Mouse (Mus musculus): ENCODE results near the gene Meox1. TPM values are rescaled to one million over a fixed set of nuclear protein-coding genes. Genes with fewer than 3 reads are reported as not detected.

The Meox1 gene
- polyA plus RNA-seq, 1 experiment from 2014 or later: 8.2 TPM

DNA sequence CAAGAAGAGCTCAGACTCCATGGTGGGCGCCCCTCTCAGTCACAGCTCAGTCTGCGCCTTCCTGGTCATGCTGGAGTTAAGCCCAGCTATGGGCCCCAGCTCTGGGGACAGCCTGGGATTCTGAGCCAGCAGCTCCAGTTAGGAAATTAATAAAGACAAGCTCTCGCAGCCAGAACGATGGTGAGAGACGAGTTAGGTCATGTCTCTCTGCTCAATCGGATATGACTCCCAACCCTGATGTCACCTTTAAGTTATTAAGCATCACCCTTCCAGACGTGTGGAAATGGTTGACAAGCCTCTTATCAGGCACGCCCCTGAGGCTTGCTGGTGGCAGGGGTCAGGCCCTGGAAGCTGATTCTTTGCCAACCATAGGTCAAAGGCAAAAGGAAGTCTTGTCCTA is 20.3 kb downstream of the Meox1 start:
- Histone ChIP-seq H3K27me3 (ENCODE audit: insufficient read depth, poor library complexity, severe bottlenecking) (no peaks in the 10 kb centered on the region), H3K36me3 (no peaks in the 10 kb centered on the region), H3K4me3 (no peak overlapping the region), H3K9me3 (no peaks in the 10 kb centered on the region), H3K4me1 (peaks cover 42% of the 10 kb centered on the region), H3K27ac (no peak overlapping the region)
- no peak for DNase-seq (ENCODE audit: low spot score)
- WGBS: 46% methylated on average over 8 of the region's 8 CpGs

DNA sequence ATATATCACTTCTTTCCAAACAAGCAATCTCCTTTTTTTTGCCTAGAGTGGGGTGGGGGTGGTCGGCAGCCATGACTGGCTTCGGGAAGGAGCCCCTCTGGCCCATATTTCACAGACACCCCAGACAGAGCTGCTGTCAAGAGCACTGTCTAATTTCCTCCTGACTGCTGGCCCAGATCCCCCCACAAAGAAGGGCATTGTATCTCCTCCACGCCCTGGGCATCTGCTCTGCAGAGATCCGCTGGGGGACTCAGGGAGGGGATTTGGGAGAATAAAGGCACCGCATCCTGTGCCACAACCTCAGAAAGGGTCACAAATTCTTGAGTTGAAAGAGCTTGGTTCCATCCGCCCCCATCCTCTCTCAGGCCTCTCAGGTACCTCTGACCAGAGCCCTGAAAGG is 22.7 kb downstream of the Meox1 start:
- no peak overlapping the region for H3K4me3 ChIP-seq
- 70% methylated on average over 6 of the region's 6 CpGs for WGBS
- H3K36me3 ChIP-seq: no peaks in the 10 kb centered on the region
- H3K27me3 ChIP-seq (ENCODE audit: insufficient read depth, poor library complexity, severe bottlenecking): no peaks in the 10 kb centered on the region
- no peak for DNase-seq (ENCODE audit: low spot score)
- H3K4me1 ChIP-seq: peaks cover 47% of the 10 kb centered on the region
- no peak overlapping the region for H3K27ac ChIP-seq
- H3K9me3 ChIP-seq: no peaks in the 10 kb centered on the region

DNA sequence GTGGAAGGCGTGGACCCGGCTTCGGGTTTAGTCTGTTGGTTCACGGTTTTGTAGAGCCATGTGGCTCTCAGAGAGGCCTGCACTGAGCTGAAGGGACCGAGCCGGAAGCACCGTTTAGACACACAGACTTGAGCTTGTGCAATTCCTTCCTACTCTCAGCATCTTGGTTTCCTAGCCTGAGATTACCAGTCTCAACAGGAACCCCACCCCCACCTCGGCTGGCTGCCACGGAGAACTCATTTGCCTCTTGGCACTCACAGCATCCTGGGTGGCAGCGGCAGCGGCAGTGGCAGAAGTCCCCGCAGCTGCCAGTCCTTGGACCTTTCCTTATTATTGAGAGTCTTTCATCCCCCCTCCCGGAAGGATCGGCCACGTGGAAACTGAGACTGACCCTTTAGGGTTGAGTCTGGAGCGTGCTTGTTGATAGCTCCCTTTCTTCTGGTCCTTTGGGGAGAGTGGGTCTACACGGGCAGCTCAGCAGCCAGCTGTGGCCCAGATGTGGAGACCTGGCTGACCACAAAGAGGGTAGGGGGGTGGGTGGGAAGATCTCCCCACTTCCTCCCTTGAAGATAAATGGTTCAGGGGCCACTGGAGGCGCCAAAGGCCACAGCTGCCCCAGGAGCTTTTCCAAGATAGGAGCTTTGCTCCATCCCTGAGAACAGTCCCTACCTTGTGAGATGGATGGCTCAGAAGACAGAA is 24.0 kb downstream of the Meox1 start:
- Histone ChIP-seq H3K27me3 (ENCODE audit: insufficient read depth, poor library complexity, severe bottlenecking) (no peaks in the 10 kb centered on the region), H3K4me3 (no peak overlapping the region), H3K27ac (peak overlapping the region; percentile 45), H3K36me3 (no peaks in the 10 kb centered on the region), H3K4me1 (peaks cover 43% of the 10 kb centered on the region), H3K9me3 (no peaks in the 10 kb centered on the region)
- 55% methylated on average over 18 of the region's 18 CpGs for WGBS
- DNase-seq (ENCODE audit: low spot score): no peak

DNA sequence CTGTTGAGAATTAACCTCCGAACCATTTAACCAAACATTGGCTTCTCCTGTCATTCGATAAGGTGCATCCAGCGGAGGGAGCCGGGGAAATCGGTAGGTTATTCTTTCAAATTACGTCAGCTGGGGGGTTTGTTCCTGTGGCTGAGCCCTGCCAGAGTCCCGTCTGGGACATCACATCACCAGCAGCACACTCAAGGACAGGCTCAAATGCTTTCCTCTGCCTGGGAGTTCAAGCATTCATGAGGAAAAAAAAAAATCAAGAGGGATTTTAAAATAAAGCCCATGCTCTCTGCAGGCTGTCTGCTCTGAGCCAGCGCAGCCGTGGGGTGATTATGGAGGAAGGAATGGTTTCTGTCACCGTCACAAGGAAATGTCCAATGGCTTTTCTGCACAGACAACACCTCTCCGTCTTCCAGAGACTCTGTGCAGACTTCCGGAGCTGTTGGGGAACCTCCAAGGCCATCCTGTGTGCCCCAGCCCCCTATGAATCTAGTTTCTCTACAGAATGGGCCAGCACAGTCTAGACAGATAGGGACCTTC is 26.6 kb downstream of the Meox1 start:
- 50% methylated on average over 12 of the region's 12 CpGs for WGBS
- Histone ChIP-seq H3K36me3 (no peaks in the 10 kb centered on the region), H3K4me3 (no peak overlapping the region), H3K27me3 (ENCODE audit: insufficient read depth, poor library complexity, severe bottlenecking) (no peaks in the 10 kb centered on the region), H3K4me1 (peaks cover 28% of the 10 kb centered on the region), H3K9me3 (no peaks in the 10 kb centered on the region), H3K27ac (peak overlapping the region; percentile 80)
- no peak for DNase-seq (ENCODE audit: low spot score)

DNA sequence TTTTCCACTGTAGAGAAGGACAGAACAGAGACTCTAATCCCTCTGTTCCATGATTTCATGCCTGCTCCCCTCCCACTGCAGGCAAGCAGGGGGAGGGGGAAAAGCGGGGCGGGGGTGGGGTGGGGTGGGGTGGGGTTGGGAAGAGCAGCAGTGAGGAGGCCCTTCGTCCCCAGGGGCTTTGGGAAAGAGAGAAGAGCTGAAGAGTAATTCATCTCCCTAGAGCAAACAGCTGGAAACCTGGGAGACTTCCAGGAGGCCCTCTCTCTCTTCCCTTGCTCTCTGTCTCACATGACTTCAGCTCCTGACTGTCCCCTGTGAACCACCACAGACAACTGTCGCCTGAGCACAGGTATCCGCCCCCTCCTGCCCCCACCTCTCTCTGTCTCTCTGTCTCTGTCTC is 35.4 kb downstream of the Meox1 start:
- DNase-seq (ENCODE audit: low spot score): no peak
- Histone ChIP-seq H3K27ac (peak overlapping the region; percentile 74), H3K9me3 (no peaks in the 10 kb centered on the region), H3K36me3 (no peaks in the 10 kb centered on the region), H3K27me3 (ENCODE audit: insufficient read depth, poor library complexity, severe bottlenecking) (no peaks in the 10 kb centered on the region), H3K4me3 (peak overlapping the region; percentile 15; the same call in 1 of the 2 replicates), H3K4me1 (peaks cover 16% of the 10 kb centered on the region)
- WGBS: 24% methylated on average over 5 of the region's 5 CpGs

DNA sequence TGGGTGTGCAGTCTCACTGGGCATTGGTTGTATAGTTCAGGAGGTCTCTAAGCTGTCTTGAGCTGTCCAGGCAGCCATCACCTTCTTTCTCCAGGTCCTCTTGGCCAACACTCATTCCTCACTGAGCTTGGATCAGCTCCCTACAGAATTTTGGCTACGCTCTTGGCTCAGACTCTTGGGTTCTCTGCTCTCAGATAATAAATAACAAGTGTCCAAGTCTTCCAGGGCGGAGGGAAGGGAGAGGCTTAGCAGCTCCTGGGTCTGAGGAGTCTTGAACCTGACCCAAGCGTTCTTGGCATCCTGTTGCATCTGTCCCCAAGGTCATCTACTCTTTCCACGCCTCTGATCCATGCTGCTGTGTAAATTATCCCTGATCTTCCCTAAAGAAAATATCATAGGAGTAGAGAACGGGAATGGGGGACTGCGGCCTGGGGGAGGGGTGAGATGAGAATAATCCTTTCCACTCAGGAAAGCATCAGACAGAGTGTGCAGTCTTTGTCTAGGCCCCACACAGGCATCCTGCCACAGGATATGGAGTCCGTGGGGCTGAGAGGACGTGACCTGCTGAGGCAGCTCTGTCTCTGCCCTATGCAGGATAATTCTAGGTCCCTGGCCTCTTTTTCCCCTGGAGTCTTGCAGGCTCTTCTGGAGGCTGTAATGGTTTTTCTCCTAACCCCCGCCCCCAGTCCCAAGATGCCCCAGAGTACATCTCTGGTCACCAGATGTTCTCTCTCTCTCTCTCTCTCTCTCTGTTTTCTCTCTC is 38.0 kb downstream of the Meox1 start:
- Histone ChIP-seq H3K4me1 (peaks cover 18% of the 10 kb centered on the region), H3K27ac (no peak overlapping the region), H3K27me3 (ENCODE audit: insufficient read depth, poor library complexity, severe bottlenecking) (no peaks in the 10 kb centered on the region), H3K36me3 (no peaks in the 10 kb centered on the region), H3K4me3 (no peak overlapping the region), H3K9me3 (no peaks in the 10 kb centered on the region)
- DNase-seq (ENCODE audit: low spot score): no peak
- 78% methylated on average over 9 of the region's 9 CpGs for WGBS

DNA sequence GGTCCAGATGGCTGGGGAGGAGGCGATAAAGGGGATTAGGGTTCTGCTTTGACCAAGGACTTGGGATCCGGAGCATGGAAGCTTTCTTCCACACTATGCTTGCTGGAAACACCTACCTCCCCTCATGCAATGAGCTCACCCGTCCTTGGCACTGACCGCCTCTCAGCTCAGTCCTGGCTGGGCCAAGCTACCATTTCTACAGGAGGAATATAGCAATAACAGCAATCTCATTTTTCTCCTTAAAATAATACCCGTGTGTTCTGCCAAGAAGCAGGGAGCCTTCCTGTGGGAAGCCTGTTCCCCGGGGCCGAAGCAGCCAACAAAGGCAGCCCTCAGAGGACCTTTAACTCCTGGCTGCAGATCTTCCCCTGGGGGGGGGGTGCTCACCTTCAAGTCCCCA is 43.1 kb downstream of the Meox1 start:
- Histone ChIP-seq H3K36me3 (no peaks in the 10 kb centered on the region), H3K9me3 (no peaks in the 10 kb centered on the region), H3K27ac (no peak overlapping the region), H3K4me1 (0 out of 2 replicates have a peak, but pooled peaks cover 3% of the 10 kb centered on the region), H3K4me3 (no peak overlapping the region), H3K27me3 (ENCODE audit: insufficient read depth, poor library complexity, severe bottlenecking) (no peaks in the 10 kb centered on the region)
- DNase-seq (ENCODE audit: low spot score): no peak
- WGBS: 70% methylated on average over 7 of the region's 7 CpGs

DNA sequence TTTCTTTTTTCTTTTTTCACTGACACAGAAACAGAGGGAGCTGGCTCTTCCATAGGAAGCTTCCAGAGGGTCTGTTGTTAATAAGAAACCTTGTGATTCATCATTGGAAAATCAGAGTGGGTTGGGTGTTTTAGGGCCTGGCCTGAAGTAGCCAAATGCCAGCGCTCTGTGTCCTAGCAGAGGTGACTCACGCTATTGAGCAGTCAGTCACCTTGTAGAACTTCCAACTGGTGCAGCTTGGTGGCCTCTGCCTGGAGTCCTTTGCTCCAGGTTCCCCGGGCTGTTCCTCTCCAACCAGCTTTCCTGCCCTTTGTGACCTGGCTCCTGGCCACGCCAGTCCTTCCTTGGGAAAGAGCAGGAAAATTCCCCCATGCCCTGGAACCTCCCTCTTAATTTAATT is 44.9 kb downstream of the Meox1 start:
- H3K9me3 ChIP-seq: no peaks in the 10 kb centered on the region
- no peak for DNase-seq (ENCODE audit: low spot score)
- H3K27me3 ChIP-seq (ENCODE audit: insufficient read depth, poor library complexity, severe bottlenecking): no peaks in the 10 kb centered on the region
- H3K27ac ChIP-seq: no peak overlapping the region
- H3K36me3 ChIP-seq: no peaks in the 10 kb centered on the region
- 0 out of 2 replicates have a peak, but pooled peaks cover 3% of the 10 kb centered on the region for H3K4me1 ChIP-seq
- 75% methylated on average over 4 of the region's 4 CpGs for WGBS
- no peak overlapping the region for H3K4me3 ChIP-seq

DNA sequence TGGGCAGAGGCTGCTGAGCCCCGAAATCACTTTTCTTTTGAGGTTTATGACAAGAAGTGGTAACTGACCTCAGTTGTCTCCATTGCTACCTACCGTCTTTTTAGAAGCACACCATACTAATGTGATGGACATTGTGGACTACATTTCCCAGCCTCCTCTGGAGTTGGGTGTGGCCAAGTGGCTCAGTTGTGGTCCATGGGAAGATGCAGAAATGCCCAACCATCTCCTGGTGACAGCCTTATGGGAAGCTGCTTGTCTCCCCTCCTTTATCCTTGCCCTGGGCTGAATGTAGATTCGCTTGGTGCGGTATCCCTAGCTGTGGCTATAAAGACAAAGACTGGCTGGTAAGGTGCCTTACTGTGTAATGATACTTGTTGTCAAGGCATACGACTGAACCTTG is 46.7 kb downstream of the Meox1 start:
- Histone ChIP-seq H3K4me1 (peaks cover 10% of the 10 kb centered on the region; the same call in 1 of the 2 replicates), H3K27me3 (ENCODE audit: insufficient read depth, poor library complexity, severe bottlenecking) (no peaks in the 10 kb centered on the region), H3K9me3 (no peaks in the 10 kb centered on the region), H3K4me3 (no peak overlapping the region), H3K27ac (no peak overlapping the region), H3K36me3 (no peaks in the 10 kb centered on the region)
- 81% methylated on average over 5 of the region's 5 CpGs for WGBS
- no peak for DNase-seq (ENCODE audit: low spot score)

DNA sequence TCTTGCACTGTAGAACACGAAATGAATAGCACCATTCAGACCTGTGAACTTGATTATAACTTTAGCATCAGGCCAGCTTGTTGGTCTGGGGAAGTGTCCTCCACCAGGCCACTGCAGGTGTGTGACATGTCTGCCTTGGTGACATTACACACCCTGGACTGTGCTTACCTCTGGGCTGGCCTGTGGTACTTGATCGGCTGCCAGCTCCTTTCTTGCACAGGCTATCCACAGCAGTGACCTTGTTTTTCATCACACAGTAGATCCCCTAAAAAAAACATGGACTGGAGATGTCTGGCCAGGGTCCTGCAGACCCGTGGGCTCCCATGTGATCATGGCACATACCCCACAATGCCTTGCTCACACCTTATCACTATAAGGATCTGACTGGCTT is 51.4 kb downstream of the Meox1 start:
- Histone ChIP-seq H3K27me3 (ENCODE audit: insufficient read depth, poor library complexity, severe bottlenecking) (no peaks in the 10 kb centered on the region), H3K4me1 (peaks cover 20% of the 10 kb centered on the region), H3K4me3 (no peak overlapping the region), H3K27ac (peak overlapping the region; percentile 88), H3K36me3 (no peaks in the 10 kb centered on the region), H3K9me3 (no peaks in the 10 kb centered on the region)
- 71% methylated on average over 3 of the region's 3 CpGs for WGBS
- DNase-seq (ENCODE audit: low spot score): no peak

DNA sequence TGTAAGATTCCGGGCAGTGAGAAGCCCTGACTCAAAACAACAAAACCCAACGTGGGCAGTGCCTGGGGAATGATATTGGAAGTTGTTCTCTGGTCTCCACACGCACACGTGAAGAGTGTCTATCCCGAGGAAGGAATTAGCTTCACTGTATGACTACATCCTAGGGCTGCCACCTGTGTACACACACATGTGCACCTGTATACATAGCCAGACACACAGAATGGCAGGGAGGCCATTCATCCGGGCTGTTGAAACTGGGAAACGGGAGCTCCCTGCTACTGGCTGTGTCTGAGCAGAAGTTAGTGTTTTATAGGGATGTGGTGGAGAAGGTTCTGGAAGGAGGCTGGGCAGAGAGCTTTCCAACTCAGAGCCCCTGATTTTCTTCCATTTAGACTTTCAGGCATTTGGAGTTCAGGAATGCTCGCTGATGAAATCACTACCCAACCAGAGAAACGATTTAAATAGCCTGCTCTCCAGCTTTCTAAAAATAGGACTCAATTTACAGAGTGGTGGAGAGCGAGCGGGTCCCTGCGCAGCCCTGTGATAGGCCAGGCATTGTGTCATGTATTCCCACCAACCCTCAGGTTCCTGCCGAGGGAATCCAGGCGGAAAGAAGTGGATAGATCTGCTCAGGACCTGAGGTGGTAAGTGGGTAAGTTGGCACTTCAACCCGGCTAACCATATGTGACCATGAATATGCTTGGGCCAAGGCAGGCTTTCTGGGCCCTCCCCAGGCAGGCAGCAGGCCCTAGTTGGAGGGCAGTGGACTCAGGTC is 52.0 kb downstream of the Meox1 start:
- DNase-seq (ENCODE audit: low spot score): peak; percentile 90
- H3K36me3 ChIP-seq: no peaks in the 10 kb centered on the region
- no peaks in the 10 kb centered on the region for H3K27me3 ChIP-seq (ENCODE audit: insufficient read depth, poor library complexity, severe bottlenecking)
- no peaks in the 10 kb centered on the region for H3K9me3 ChIP-seq
- H3K4me1 ChIP-seq: peaks cover 20% of the 10 kb centered on the region
- peak overlapping the region; percentile 88 for H3K27ac ChIP-seq
- H3K4me3 ChIP-seq: no peak overlapping the region
- WGBS: 59% methylated on average over 15 of the region's 15 CpGs

DNA sequence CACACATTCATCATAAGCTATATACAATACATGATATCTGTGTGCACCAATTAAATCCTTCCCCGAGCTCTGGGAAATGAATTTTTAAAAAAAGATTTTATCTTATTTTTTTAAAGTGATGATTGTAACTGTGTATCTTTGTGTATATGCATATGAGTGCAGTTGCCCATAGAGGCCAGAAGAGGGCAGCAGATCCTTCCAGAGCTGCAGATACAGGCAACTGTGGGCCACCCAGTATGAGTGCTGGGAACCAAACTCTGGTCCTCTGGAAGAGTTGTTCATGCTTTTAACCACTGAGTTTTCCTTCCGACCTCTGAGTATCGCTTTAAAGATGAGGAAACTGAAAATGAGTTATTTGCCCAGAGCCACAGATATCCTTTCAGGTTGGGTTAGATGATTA is 53.8 kb downstream of the Meox1 start:
- Histone ChIP-seq H3K27ac (no peak overlapping the region), H3K4me1 (peaks cover 21% of the 10 kb centered on the region), H3K27me3 (ENCODE audit: insufficient read depth, poor library complexity, severe bottlenecking) (no peaks in the 10 kb centered on the region), H3K9me3 (no peaks in the 10 kb centered on the region), H3K4me3 (no peak overlapping the region), H3K36me3 (no peaks in the 10 kb centered on the region)
- no peak for DNase-seq (ENCODE audit: low spot score)
- 92% methylated on average over 3 of the region's 3 CpGs for WGBS

DNA sequence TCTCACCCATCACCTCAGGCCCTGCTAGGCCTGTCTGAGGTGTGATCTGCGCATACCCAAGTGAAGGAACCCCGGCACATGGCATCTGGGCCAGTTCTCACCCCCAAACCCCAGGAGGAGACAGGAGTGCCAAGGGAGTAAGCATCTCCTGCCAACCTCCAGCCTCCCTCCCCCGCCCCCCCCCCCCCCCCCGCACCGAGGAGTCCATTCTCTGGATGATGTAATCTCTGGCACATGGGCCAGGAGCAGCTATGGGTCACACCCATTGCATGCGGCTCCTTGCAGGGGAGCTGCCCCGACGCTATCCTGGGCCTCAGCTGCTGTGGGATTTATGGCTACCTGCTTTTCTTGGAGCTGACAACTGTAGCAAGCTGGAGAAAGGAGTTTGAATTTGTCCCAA is 54.7 kb downstream of the Meox1 start:
- H3K27ac ChIP-seq: peak overlapping the region; percentile 38; the same call in 1 of the 2 replicates
- H3K36me3 ChIP-seq: no peaks in the 10 kb centered on the region
- H3K4me3 ChIP-seq: no peak overlapping the region
- no peak for DNase-seq (ENCODE audit: low spot score)
- no peaks in the 10 kb centered on the region for H3K9me3 ChIP-seq
- H3K27me3 ChIP-seq (ENCODE audit: insufficient read depth, poor library complexity, severe bottlenecking): no peaks in the 10 kb centered on the region
- peaks cover 29% of the 10 kb centered on the region for H3K4me1 ChIP-seq
- 59% methylated on average over 5 of the region's 8 CpGs for WGBS
